Mouse (Mus musculus) lung, embryonic 15.5 days (tissue): ENCODE data around the gene Lmtk3. TPM values are rescaled to one million over a fixed set of nuclear protein-coding genes. Genes with fewer than 3 reads are reported as not detected.

ENCODE experiments used
- ATAC-seq: fragments of 200-750 bp; cut with Nextera tagmentation; 2 replicates; pipeline ENCODE4 v1.8.0; 2017; ENCODE audit warnings: moderate number of reproducible peaks, borderline replicate concordance; ENCODE audit not compliant: low FRiP score, low TSS enrichment; ENCODE audit errors: extremely low read depth
- H3K27ac ChIP-seq: fragments of 300-500 bp; sonication (generic); 2 replicates; pipeline ENCODE4 v1.5.1; 2015; ENCODE audit warnings: moderate library complexity, mild to moderate bottlenecking, inconsistent platforms
- H3K27me3 ChIP-seq: fragments of 300-500 bp; sonication (generic); 2 replicates; pipeline ENCODE4 v1.6.1; 2015; ENCODE audit warnings: inconsistent platforms
- H3K36me3 ChIP-seq: fragments of 300-500 bp; sonication (generic); 2 replicates; pipeline ENCODE4 v1.6.1; 2015; ENCODE audit warnings: inconsistent platforms
- H3K4me1 ChIP-seq: fragments of 300-500 bp; sonication (generic); 2 replicates; pipeline ENCODE4 v1.6.1; 2015; ENCODE audit warnings: inconsistent platforms
- H3K4me2 ChIP-seq: fragments of 300-500 bp; sonication (generic); 2 replicates; pipeline ENCODE4 v1.6.1; 2015; ENCODE audit warnings: inconsistent platforms, mild to moderate bottlenecking, moderate library complexity
- H3K4me3 ChIP-seq: fragments of 300-500 bp; sonication (generic); 2 replicates; pipeline ENCODE4 v1.5.1; 2015; ENCODE audit warnings: mild to moderate bottlenecking, inconsistent platforms
- H3K9ac ChIP-seq: fragments of 300-500 bp; sonication (generic); 2 replicates; pipeline ENCODE4 v1.6.1; 2015; ENCODE audit warnings: inconsistent platforms
- H3K9me3 ChIP-seq: fragments of 300-500 bp; sonication (generic); 2 replicates; pipeline ENCODE4 v1.6.1; 2016; ENCODE audit warnings: inconsistent platforms
- WGBS: fragments of 180-500 bp; shearing (Covaris S2); methylation state at CpG from one replicate; pipeline ENCODE4 v1.1.7; 2015; 5-methylcytosine and 5-hydroxymethylcytosine counted together
- polyA plus RNA-seq: library from polyadenylated mRNA; unstranded; fragments of >200 nt; fragmentation: Nextera tagmentation; extraction: Ambion mirVana; gene quantifications from 2 replicates; pipeline ENCODE4 v1.2.1, GENCODE M21; 2015

Lmtk3 gene
- polyA plus RNA-seq, 1 experiment from 2014 or later = 1.1 TPM

DNA sequence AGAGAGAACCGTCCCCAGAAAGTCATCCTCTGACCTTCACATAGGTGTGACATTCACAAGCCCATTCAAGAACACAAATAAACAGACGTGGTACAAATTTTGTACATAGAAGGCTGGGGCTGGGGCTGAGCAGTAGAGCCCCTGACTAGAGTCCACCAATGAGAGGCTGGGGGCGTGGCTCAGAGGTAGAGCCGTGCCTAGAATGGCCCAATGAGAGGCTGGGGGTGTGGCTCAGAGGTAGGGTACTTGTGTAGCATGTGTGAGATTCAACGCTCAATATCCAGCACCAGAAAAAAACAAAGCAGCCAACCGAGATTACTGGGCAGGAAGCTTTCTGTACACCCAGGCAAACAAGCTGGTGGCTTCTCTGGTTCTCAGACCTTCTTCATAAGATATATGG is 27.8 kb upstream of the Lmtk3 start:
- Histone ChIP-seq H3K4me3 (no peak overlapping the region), H3K4me1 (0 out of 2 replicates have a peak, but pooled peaks cover 5% of the 10 kb centered on the region), H3K4me2 (no peak overlapping the region), H3K36me3 (no peaks in the 10 kb centered on the region), H3K27me3 (peaks cover 25% of the 10 kb centered on the region), H3K9ac (no peak overlapping the region), H3K27ac (no peak overlapping the region), H3K9me3 (no peaks in the 10 kb centered on the region)
- no peak for ATAC-seq
- 49% methylated on average over 6 of the region's 6 CpGs for WGBS

DNA sequence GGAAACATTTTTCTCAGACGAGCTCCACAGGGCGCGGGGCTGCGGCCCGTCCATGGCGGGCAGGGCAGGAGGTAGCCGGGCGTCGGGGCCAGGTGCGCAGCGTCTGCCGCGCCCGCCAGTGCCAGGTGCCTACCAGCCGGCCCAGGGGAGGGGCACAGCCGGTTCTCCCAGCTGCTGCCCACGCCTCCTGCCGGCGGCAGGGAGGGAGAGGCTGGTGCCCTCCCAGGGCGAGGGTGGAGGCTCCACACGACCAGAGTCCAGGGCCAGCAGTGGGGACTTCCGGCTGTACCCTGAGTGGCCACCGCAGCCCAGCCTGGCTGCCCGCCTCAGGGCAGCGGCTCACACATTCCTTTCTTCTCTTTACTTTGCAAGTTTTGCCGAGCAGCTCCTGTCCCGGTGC is 24.1 kb upstream of the Lmtk3 start:
- Histone ChIP-seq H3K9me3 (no peaks in the 10 kb centered on the region), H3K4me3 (peak overlapping the region; percentile 21), H3K9ac (no peak overlapping the region), H3K36me3 (no peaks in the 10 kb centered on the region), H3K27ac (peak overlapping the region; percentile 6), H3K4me1 (0 out of 2 replicates have a peak, but pooled peaks cover 5% of the 10 kb centered on the region), H3K27me3 (peaks cover 25% of the 10 kb centered on the region), H3K4me2 (peak overlapping the region; percentile 53)
- peak; percentile 88 for ATAC-seq
- 5% methylated on average over 27 of the region's 27 CpGs for WGBS

- Histone ChIP-seq H3K9me3 (no peaks in the 10 kb centered on the region), H3K27me3 (peaks cover 25% of the 10 kb centered on the region), H3K4me1 (0 out of 2 replicates have a peak, but pooled peaks cover 5% of the 10 kb centered on the region), H3K27ac (no peak overlapping the region), H3K9ac (no peak overlapping the region), H3K36me3 (no peaks in the 10 kb centered on the region), H3K4me2 (no peak overlapping the region), H3K4me3 (no peak overlapping the region)
- 57% methylated on average over 5 of the region's 5 CpGs for WGBS
- ATAC-seq = no peak
These were observed 23.4 kb upstream of the Lmtk3 start for GRCm38 (mm10) chr7:45760151-45760550.

GRCm38 (mm10) chr7:45765995-45766394 is 17.5 kb upstream of the Lmtk3 start:
- Histone ChIP-seq H3K4me2 (no peak overlapping the region), H3K9me3 (no peaks in the 10 kb centered on the region), H3K4me1 (peaks cover 5% of the 10 kb centered on the region), H3K4me3 (no peak overlapping the region), H3K27me3 (no peaks in the 10 kb centered on the region; the same call in 1 of the 2 replicates), H3K9ac (no peak overlapping the region), H3K36me3 (no peaks in the 10 kb centered on the region), H3K27ac (no peak overlapping the region)
- ATAC-seq = no peak
- WGBS = 41% methylated on average over 8 of the region's 8 CpGs

DNA sequence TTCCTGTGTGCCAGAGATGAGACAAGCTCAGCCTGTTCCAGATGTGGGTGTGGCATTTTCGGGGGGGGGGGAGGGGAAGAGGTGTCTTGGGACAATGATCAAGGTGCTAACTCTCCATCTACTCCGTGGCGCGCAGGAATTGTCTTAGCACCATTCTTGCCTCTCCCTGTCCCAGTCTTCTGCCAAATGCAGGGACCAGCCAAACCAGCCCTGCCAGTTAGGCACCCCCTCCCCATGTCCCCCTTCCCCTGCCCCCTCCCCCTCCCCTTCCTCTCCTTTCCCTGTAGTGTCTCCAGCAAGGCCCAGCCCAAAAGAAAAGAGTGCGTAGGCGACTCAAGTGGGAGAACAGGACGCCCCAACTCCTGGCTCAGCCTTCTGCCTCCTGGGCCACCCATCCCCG is 16.8 kb upstream of the Lmtk3 start:
- Histone ChIP-seq H3K27ac (peak overlapping the region; percentile 55; the same call in 1 of the 2 replicates), H3K9ac (no peak overlapping the region), H3K36me3 (no peaks in the 10 kb centered on the region), H3K4me1 (peaks cover 5% of the 10 kb centered on the region), H3K27me3 (no peaks in the 10 kb centered on the region), H3K9me3 (no peaks in the 10 kb centered on the region), H3K4me3 (no peak overlapping the region), H3K4me2 (no peak overlapping the region; the same call in 1 of the 2 replicates)
- 15% methylated on average over 8 of the region's 8 CpGs for WGBS
- ATAC-seq = peak; percentile 46; the same call in 1 of the 2 replicates

DNA sequence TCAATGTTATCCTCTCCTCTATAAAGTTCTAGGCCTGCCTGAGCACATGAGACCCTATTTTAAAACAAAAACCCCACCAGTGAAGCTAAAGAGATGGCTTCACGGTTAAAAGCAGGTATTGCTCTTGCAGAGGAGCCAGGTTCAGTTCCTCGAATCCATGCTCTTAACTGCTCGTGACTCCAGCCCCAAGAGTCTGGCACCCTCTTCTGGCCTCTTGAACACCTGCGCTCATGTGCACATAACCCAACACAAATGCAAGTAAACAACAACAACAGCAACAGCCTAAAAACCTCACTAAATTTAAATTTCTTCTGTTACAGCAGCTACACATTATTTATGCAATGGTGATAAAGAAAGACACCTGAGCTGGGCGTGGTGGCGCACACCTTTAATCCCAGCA is 16.0 kb upstream of the Lmtk3 start:
- no peak overlapping the region for H3K4me2 ChIP-seq
- H3K27ac ChIP-seq = 0 out of 2 replicates have a peak overlapping the region, but pooled peaks have one; percentile 55
- H3K9me3 ChIP-seq = no peaks in the 10 kb centered on the region
- H3K4me3 ChIP-seq = no peak overlapping the region
- 88% methylated on average over 6 of the region's 6 CpGs for WGBS
- no peaks in the 10 kb centered on the region for H3K36me3 ChIP-seq
- H3K27me3 ChIP-seq = no peaks in the 10 kb centered on the region
- H3K9ac ChIP-seq = no peak overlapping the region
- no peak for ATAC-seq
- H3K4me1 ChIP-seq = peaks cover 5% of the 10 kb centered on the region

GRCm38 (mm10) chr7:45770427-45771082 is 13.0 kb upstream of the Lmtk3 start:
- Histone ChIP-seq H3K27ac (no peak overlapping the region), H3K9me3 (no peaks in the 10 kb centered on the region), H3K4me3 (no peak overlapping the region), H3K4me2 (no peak overlapping the region), H3K36me3 (no peaks in the 10 kb centered on the region), H3K27me3 (no peaks in the 10 kb centered on the region; the same call in 1 of the 2 replicates), H3K4me1 (peaks cover 5% of the 10 kb centered on the region), H3K9ac (no peak overlapping the region)
- no peak for ATAC-seq
- 59% methylated on average over 8 of the region's 8 CpGs for WGBS

DNA sequence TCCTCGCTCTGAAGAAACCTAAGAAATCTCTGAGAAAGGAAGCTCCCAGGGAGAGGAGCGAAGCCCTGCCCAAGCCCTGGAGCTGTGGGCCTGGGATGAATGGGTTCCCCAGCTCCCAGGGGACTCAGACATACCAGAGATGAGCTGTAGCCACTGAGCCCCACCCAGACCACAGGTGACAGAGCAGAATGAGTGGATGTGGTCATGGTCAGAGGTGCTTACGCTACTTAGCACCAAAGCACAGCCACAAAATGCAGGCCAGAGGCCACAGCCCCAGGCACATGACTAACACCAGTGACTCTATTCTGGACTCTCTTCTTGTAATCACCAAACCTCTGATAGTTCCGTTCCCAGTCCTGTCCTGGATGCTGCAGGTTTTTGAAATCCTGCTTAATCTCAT is 12.4 kb upstream of the Lmtk3 start:
- peaks cover 4% of the 10 kb centered on the region for H3K4me1 ChIP-seq
- no peak overlapping the region for H3K4me2 ChIP-seq
- no peak overlapping the region for H3K27ac ChIP-seq
- H3K4me3 ChIP-seq = no peak overlapping the region
- no peaks in the 10 kb centered on the region; the same call in 1 of the 2 replicates for H3K27me3 ChIP-seq
- H3K9ac ChIP-seq = no peak overlapping the region
- H3K9me3 ChIP-seq = no peaks in the 10 kb centered on the region
- WGBS = 62% methylated on average over 4 of the region's 4 CpGs
- H3K36me3 ChIP-seq = no peaks in the 10 kb centered on the region
- no peak for ATAC-seq

- Histone ChIP-seq H3K4me1 (0 out of 2 replicates have a peak, but pooled peaks cover 5% of the 10 kb centered on the region), H3K9me3 (no peaks in the 10 kb centered on the region), H3K9ac (no peak overlapping the region), H3K4me2 (no peak overlapping the region), H3K36me3 (no peaks in the 10 kb centered on the region), H3K27ac (no peak overlapping the region), H3K4me3 (no peak overlapping the region), H3K27me3 (peaks cover 10% of the 10 kb centered on the region; the same call in 1 of the 2 replicates)
- 55% methylated on average over 7 of the region's 7 CpGs for WGBS
- no peak for ATAC-seq
These were observed 8.3 kb upstream of the Lmtk3 start for GRCm38 (mm10) chr7:45775237-45775636.

DNA sequence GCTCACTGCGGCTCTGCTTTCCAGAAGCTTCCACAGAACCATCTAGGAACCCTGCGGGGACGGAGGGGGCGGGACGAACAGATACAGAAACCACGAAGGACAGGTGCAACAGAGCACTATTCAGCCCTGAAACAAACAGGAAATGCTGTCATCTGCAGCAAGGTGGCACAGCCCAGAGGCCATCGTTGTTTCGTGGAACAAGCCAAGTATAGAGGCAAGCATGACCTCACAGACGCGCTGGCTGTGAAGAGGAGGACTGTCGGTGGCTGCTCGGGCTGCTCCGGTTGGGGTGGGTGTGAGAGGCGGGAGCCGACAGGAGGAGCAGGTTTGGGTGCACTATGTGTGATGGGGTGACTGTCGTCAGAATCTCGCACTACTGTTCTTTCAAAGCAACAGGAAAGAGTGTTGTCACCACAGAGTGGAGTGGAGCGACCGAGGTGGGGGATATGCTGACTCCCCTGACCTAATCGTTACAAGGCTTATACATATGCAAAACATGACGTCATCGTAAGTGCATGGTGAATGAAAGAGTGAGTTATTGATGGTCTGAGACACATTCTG is 4.4 kb upstream of the Lmtk3 start:
- H3K9me3 ChIP-seq = no peaks in the 10 kb centered on the region
- no peak overlapping the region for H3K4me3 ChIP-seq
- peak overlapping the region; percentile 35 for H3K4me2 ChIP-seq
- no peak for ATAC-seq
- H3K36me3 ChIP-seq = no peaks in the 10 kb centered on the region
- peaks cover 26% of the 10 kb centered on the region; the same call in 1 of the 2 replicates for H3K27me3 ChIP-seq
- H3K9ac ChIP-seq = no peak overlapping the region
- 17% methylated on average over 22 of the region's 22 CpGs for WGBS
- peaks cover 16% of the 10 kb centered on the region for H3K4me1 ChIP-seq
- H3K27ac ChIP-seq = no peak overlapping the region

DNA sequence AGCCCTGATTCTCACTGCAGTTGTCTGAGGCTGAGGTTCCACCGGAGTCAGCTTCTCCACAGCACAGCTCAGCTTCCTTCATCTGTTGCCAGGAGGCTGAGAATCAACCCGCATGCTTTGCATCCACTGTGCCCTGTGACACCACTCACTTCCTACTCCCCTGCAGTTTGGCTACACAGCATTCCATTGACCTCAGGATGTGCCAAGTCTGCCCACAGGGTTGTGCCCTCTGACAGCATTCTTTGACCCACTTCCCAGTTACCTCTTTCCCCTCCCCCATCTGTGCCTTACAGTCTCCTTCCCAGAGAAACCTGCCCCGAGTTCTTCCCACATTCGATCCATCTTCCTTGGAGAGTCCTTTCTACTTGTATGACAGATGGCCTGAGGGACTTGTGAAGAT is 1.3 kb upstream of the Lmtk3 start:
- no peak overlapping the region for H3K27ac ChIP-seq
- no peak overlapping the region for H3K9ac ChIP-seq
- H3K4me3 ChIP-seq = no peak overlapping the region
- no peak overlapping the region for H3K4me2 ChIP-seq
- H3K4me1 ChIP-seq = peaks cover 46% of the 10 kb centered on the region
- H3K9me3 ChIP-seq = no peaks in the 10 kb centered on the region
- H3K27me3 ChIP-seq = peaks cover 39% of the 10 kb centered on the region
- WGBS = 48% methylated on average over 4 of the region's 4 CpGs
- no peaks in the 10 kb centered on the region for H3K36me3 ChIP-seq
- ATAC-seq = no peak
